Mouse (Mus musculus) liver, adult 2 months (tissue): ENCODE measurements around the gene Galnt15.

ENCODE experiments used
- CTCF ChIP-seq: fragments of 200-500 bp; IDR thresholded peaks from 2 replicates; pipeline ENCODE4 v1.5.1; 2011; ENCODE audit warnings: low read depth, low read length, control low read depth
- POLR2A ChIP-seq: fragments of 200-500 bp; IDR thresholded peaks from 2 replicates; pipeline ENCODE4 v1.6.1; 2011; ENCODE audit warnings: low read length, control low read depth; ENCODE audit not compliant: insufficient read depth; ENCODE audit errors: extremely low read depth

DNA sequence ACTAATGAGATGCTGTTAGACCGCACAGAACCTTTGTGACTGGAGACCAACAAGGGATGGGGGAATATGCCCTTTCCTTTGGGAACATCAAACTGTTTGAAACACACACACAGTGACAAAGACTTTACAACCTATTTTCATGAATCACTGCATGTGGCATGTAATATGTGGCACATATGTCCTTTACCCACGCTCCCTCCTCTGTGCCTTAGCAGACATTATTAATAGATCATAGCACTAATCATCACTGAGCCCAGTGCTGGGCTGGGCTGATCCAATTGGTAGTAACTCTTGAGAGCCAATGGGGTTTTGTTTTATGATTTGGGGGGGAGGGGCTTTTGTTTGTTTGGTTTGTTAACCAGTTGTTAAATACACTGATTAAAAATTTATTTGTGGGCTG is 11.3 kb upstream of the Galnt15 start:
- no peak for TF ChIP-seq POLR2A
- TF ChIP-seq CTCF = no peak
